Mouse (Mus musculus): Measurements from ENCODE around the gene Reep3. TPM values are rescaled to one million over a fixed set of nuclear protein-coding genes. Genes with fewer than 3 reads are reported as not detected.
A peak's percentile ranks its signal among the peaks of the same experiment; 100 is the strongest.

The Reep3 gene
- polyA plus RNA-seq, 1 experiment from 2014 or later = 38.2 TPM

- no peaks in the 10 kb centered on the region for H3K27me3 ChIP-seq (replicated peaks; ENCODE audit: control insufficient read depth, insufficient read depth, low read length)
- no peak overlapping the region for H3K4me2 ChIP-seq (ENCODE audit: low read length)
- H3K9ac ChIP-seq (ENCODE audit: low read length) = no peak overlapping the region
- ATAC-seq (replicated peaks; ENCODE audit: low FRiP score, low TSS enrichment, low read depth) = no peak
- no peak overlapping the region for H3K27ac ChIP-seq (ENCODE audit: low read depth)
- 0 out of 2 replicates have a peak, but pooled peaks cover 4% of the 10 kb centered on the region for H3K9me3 ChIP-seq (ENCODE audit: control insufficient read depth, low read length)
- H3K36me3 ChIP-seq (ENCODE audit: control insufficient read depth, insufficient read depth, low read length) = no peaks in the 10 kb centered on the region
- WGBS = 80% methylated on average over 5 of the region's 5 CpGs
- DNase-seq (ENCODE audit: low spot score) = no peak
- peaks cover 10% of the 10 kb centered on the region; the same call in 1 of the 2 replicates for H3K4me1 ChIP-seq (replicated peaks; ENCODE audit: control insufficient read depth, insufficient read depth, low read length)
- H3K4me3 ChIP-seq (ENCODE audit: low read depth, low read length) = no peak overlapping the region
Measured at GRCm38 (mm10) chr10:66969081-66969480, 127.7 kb downstream of the Reep3 start.

GRCm38 (mm10) chr10:66968541-66968940 is 128.2 kb downstream of the Reep3 start:
- peaks cover 9% of the 10 kb centered on the region; the same call in 1 of the 2 replicates for H3K4me1 ChIP-seq (replicated peaks; ENCODE audit: control insufficient read depth, insufficient read depth, low read length)
- ATAC-seq (replicated peaks; ENCODE audit: low FRiP score, low TSS enrichment, low read depth) = no peak

GRCm38 (mm10) chr10:66966391-66967109 is 130.2 kb downstream of the Reep3 start:
- Histone ChIP-seq H3K27ac (ENCODE audit: low read depth) (peak overlapping the region; percentile 74), H3K9me3 (ENCODE audit: control insufficient read depth, low read length) (0 out of 2 replicates have a peak, but pooled peaks cover 4% of the 10 kb centered on the region), H3K36me3 (ENCODE audit: control insufficient read depth, insufficient read depth, low read length) (no peaks in the 10 kb centered on the region), H3K4me2 (ENCODE audit: low read length) (no peak overlapping the region), H3K9ac (ENCODE audit: low read length) (no peak overlapping the region), H3K4me1 (replicated peaks; ENCODE audit: control insufficient read depth, insufficient read depth, low read length) (0 out of 2 replicates have a peak, but pooled peaks cover 5% of the 10 kb centered on the region), H3K27me3 (replicated peaks; ENCODE audit: control insufficient read depth, insufficient read depth, low read length) (no peaks in the 10 kb centered on the region), H3K4me3 (ENCODE audit: low read depth, low read length) (no peak overlapping the region)
- WGBS = 57% methylated on average over 9 of the region's 9 CpGs
- no peak for DNase-seq (ENCODE audit: low spot score)
- no peak for ATAC-seq (replicated peaks; ENCODE audit: low FRiP score, low TSS enrichment, low read depth)

More at GRCm38 (mm10) chr10:66968541-66968940, 128.2 kb downstream of the Reep3 start:
- H3K36me3 ChIP-seq (ENCODE audit: control insufficient read depth, insufficient read depth, low read length) = no peaks in the 10 kb centered on the region
- H3K9ac ChIP-seq (ENCODE audit: low read length) = no peak overlapping the region
- H3K27me3 ChIP-seq (replicated peaks; ENCODE audit: control insufficient read depth, insufficient read depth, low read length) = no peaks in the 10 kb centered on the region
- H3K27ac ChIP-seq (ENCODE audit: low read depth) = no peak overlapping the region
- 0 out of 2 replicates have a peak, but pooled peaks cover 4% of the 10 kb centered on the region for H3K9me3 ChIP-seq (ENCODE audit: control insufficient read depth, low read length)
- DNase-seq (ENCODE audit: low spot score) = no peak
- no peak overlapping the region for H3K4me3 ChIP-seq (ENCODE audit: low read depth, low read length)
- WGBS = 65% methylated on average over 4 of the region's 4 CpGs
- no peak overlapping the region for H3K4me2 ChIP-seq (ENCODE audit: low read length)

GRCm38 (mm10) chr10:66960136-66960535 is 136.6 kb downstream of the Reep3 start:
- no peak overlapping the region for H3K4me3 ChIP-seq (ENCODE audit: low read depth, low read length)
- WGBS = 83% methylated on average over 8 of the region's 8 CpGs
- ATAC-seq (replicated peaks; ENCODE audit: low FRiP score, low TSS enrichment, low read depth) = no peak
- H3K9ac ChIP-seq (ENCODE audit: low read length) = no peak overlapping the region
- no peaks in the 10 kb centered on the region for H3K36me3 ChIP-seq (ENCODE audit: control insufficient read depth, insufficient read depth, low read length)
- H3K4me1 ChIP-seq (replicated peaks; ENCODE audit: control insufficient read depth, insufficient read depth, low read length) = no peaks in the 10 kb centered on the region
- no peaks in the 10 kb centered on the region for H3K27me3 ChIP-seq (replicated peaks; ENCODE audit: control insufficient read depth, insufficient read depth, low read length)
- H3K9me3 ChIP-seq (ENCODE audit: control insufficient read depth, low read length) = no peaks in the 10 kb centered on the region
- no peak overlapping the region for H3K4me2 ChIP-seq (ENCODE audit: low read length)
- no peak for DNase-seq (ENCODE audit: low spot score)
- no peak overlapping the region for H3K27ac ChIP-seq (ENCODE audit: low read depth)

Other genes starting within 250 kb of the Reep3 start
- gene Jmjd1c, start 820 bp downstream of the Reep3 start, polyA plus RNA-seq (2014; fragmentation: Nextera tagmentation; extraction: Ambion mirVana) = 43.6 and 47.5 TPM in 2 replicates
- gene Nrbf2, start 188.4 kb upstream of the Reep3 start, polyA plus RNA-seq (2014; fragmentation: Nextera tagmentation; extraction: Ambion mirVana) = 36.0 and 39.6 TPM in 2 replicates

Data from intestine, embryonic 14.5 days (tissue).